Comparison of ENCODE assay signal across 10 mouse cellular contexts in genomic region chr12:108219825-108220616, GRCm38 (mm10). TPM values are rescaled to one million over a fixed set of nuclear protein-coding genes. Genes with fewer than 3 reads are reported as not detected.
DNase-seq lines count a peak whose midpoint lies in the region; ATAC-seq lines count a peak whose summit lies in the region.
"Had no signal": no experiment of that assay in that cellular context is flagged by ENCODE, and none has a peak within 500 bp of the region (broad histone marks: within the 10 kb centered on the region; RNA-seq: fewer than 3 reads in every experiment).

No protein-coding gene starts in this region.

- H3K9ac ChIP-seq in heart, embryonic 16.5 days (ENCODE audit: low read length): no peak overlapping the region
- H3K9ac ChIP-seq in embryonic facial prominence, embryonic 14.5 days (ENCODE audit: low read depth, low read length): peak overlapping the region; percentile 46; the same call in 1 of the 2 replicates
- H3K9ac ChIP-seq in hindbrain, embryonic 13.5 days: peak overlapping the region; percentile 43
- H3K9ac ChIP-seq in midbrain, embryonic 14.5 days (replicated peaks; ENCODE audit: low read length): 0 out of 2 replicates have a peak overlapping the region, but pooled peaks have one; percentile 16
- H3K9ac ChIP-seq: liver, embryonic 14.5 days had no signal

- H3K27me3 ChIP-seq in heart, embryonic 16.5 days (ENCODE audit: control insufficient read depth, insufficient read depth, low read length): no peaks in the 10 kb centered on the region
- H3K27me3 ChIP-seq in embryonic facial prominence, embryonic 14.5 days (replicated peaks; ENCODE audit: control insufficient read depth, insufficient read depth, low read length): no peaks in the 10 kb centered on the region
- H3K27me3 ChIP-seq in hindbrain, embryonic 13.5 days: no peaks in the 10 kb centered on the region
- H3K27me3 ChIP-seq in midbrain, embryonic 14.5 days (ENCODE audit: control insufficient read depth, insufficient read depth, low read length): no peaks in the 10 kb centered on the region

- no peak for DNase-seq in heart, postnatal 14 days
- DNase-seq in embryonic facial prominence, embryonic 14.5 days (ENCODE audit: low spot score): peak; percentile 61
- no peak for DNase-seq in midbrain, embryonic 14.5 days
- DNase-seq in left cerebral cortex, adult 8-10 months (ENCODE audit: low spot score in 2 of 2): no peak
- DNase-seq in gastrocnemius, postnatal 36 days: no peak
- no peak for DNase-seq in thymus, postnatal 0 days (ENCODE audit: low spot score)

- H3K27ac ChIP-seq in heart, embryonic 16.5 days (ENCODE audit: low read length): 0 out of 2 replicates have a peak overlapping the region, but pooled peaks have one; percentile 9
- peak overlapping the region; percentile 85 for H3K27ac ChIP-seq in embryonic facial prominence, embryonic 14.5 days (replicated peaks; ENCODE audit: low read depth, low read length)
- H3K27ac ChIP-seq in hindbrain, embryonic 13.5 days: peak overlapping the region; percentile 92
- peak overlapping the region; percentile 81 for H3K27ac ChIP-seq in midbrain, embryonic 14.5 days (replicated peaks; ENCODE audit: low read depth, low read length)
- H3K27ac ChIP-seq: kidney, postnatal 0 days; liver, embryonic 14.5 days had no signal

- no peaks in the 10 kb centered on the region for H3K9me3 ChIP-seq in heart, embryonic 16.5 days (replicated peaks; ENCODE audit: control insufficient read depth, low read length)
- no peaks in the 10 kb centered on the region for H3K9me3 ChIP-seq in embryonic facial prominence, embryonic 14.5 days (ENCODE audit: control insufficient read depth, low read length)
- no peaks in the 10 kb centered on the region for H3K9me3 ChIP-seq in hindbrain, embryonic 13.5 days
- no peaks in the 10 kb centered on the region for H3K9me3 ChIP-seq in midbrain, embryonic 14.5 days (ENCODE audit: control insufficient read depth, low read length)

- H3K36me3 ChIP-seq in heart, embryonic 16.5 days (ENCODE audit: control insufficient read depth, insufficient read depth): no peaks in the 10 kb centered on the region
- H3K36me3 ChIP-seq in embryonic facial prominence, embryonic 14.5 days (ENCODE audit: control insufficient read depth, insufficient read depth, low read length): no peaks in the 10 kb centered on the region
- no peaks in the 10 kb centered on the region for H3K36me3 ChIP-seq in hindbrain, embryonic 13.5 days
- H3K36me3 ChIP-seq in midbrain, embryonic 14.5 days (ENCODE audit: control insufficient read depth, insufficient read depth, low read length): no peaks in the 10 kb centered on the region

- H3K4me3 ChIP-seq in heart, embryonic 16.5 days (ENCODE audit: low read length): no peak overlapping the region
- H3K4me3 ChIP-seq in embryonic facial prominence, embryonic 14.5 days (ENCODE audit: low read depth, low read length): no peak overlapping the region
- no peak overlapping the region for H3K4me3 ChIP-seq in hindbrain, embryonic 13.5 days
- no peak overlapping the region for H3K4me3 ChIP-seq in midbrain, embryonic 14.5 days (replicated peaks; ENCODE audit: low read depth, low read length)

- intact Hi-C loops in heart, postnatal 14 days (cut with DNase I): no loop called here
- intact Hi-C loops in gastrocnemius, postnatal 36 days (cut with DNase I): no loop called here

- no peak overlapping the region; the same call in 1 of the 2 replicates for H3K4me2 ChIP-seq in heart, embryonic 16.5 days (ENCODE audit: low read depth, low read length)
- H3K4me2 ChIP-seq in embryonic facial prominence, embryonic 14.5 days (ENCODE audit: low read depth, low read length): peak overlapping the region; percentile 43
- H3K4me2 ChIP-seq in hindbrain, embryonic 13.5 days: peak overlapping the region; percentile 25; the same call in 1 of the 2 replicates
- H3K4me2 ChIP-seq in midbrain, embryonic 14.5 days (ENCODE audit: low read length): no peak overlapping the region

- H3K4me1 ChIP-seq in heart, embryonic 16.5 days (ENCODE audit: control insufficient read depth, insufficient read depth, low read length): peaks cover 25% of the 10 kb centered on the region
- H3K4me1 ChIP-seq in embryonic facial prominence, embryonic 14.5 days (ENCODE audit: control insufficient read depth, insufficient read depth, low read length): peaks cover 36% of the 10 kb centered on the region
- peaks cover 89% of the 10 kb centered on the region for H3K4me1 ChIP-seq in hindbrain, embryonic 13.5 days (replicated peaks)
- peaks cover 63% of the 10 kb centered on the region for H3K4me1 ChIP-seq in midbrain, embryonic 14.5 days (ENCODE audit: control insufficient read depth, insufficient read depth, low read length)

- ATAC-seq in heart, embryonic 16.5 days (replicated peaks; ENCODE audit: extremely low read depth, insufficient read depth, low FRiP score): no peak
- ATAC-seq in embryonic facial prominence, embryonic 14.5 days (ENCODE audit: low read depth): peak; percentile 50
- ATAC-seq in hindbrain, embryonic 13.5 days (ENCODE audit: low FRiP score): 0 out of 2 replicates have a peak, but pooled peaks have one; percentile 1
- no peak; the same call in 1 of the 2 replicates for ATAC-seq in midbrain, embryonic 14.5 days (ENCODE audit: low FRiP score, low TSS enrichment)

- WGBS in heart, embryonic 16.5 days: 70% methylated on average over 21 of the region's 21 CpGs
- WGBS in embryonic facial prominence, embryonic 14.5 days: 58% methylated on average over 17 of the region's 21 CpGs
- 59% methylated on average over 21 of the region's 21 CpGs for WGBS in hindbrain, embryonic 13.5 days
- 66% methylated on average over 21 of the region's 21 CpGs for WGBS in midbrain, embryonic 14.5 days

RNA-seq across cellular contexts. Expression of gene Ccnk, which starts 40.6 kb away (rescaled TPM):
- 2.0 and 2.4 TPM in 2 replicates for polyA plus RNA-seq in heart, embryonic 16.5 days (2015; fragmentation: Nextera tagmentation; extraction: Ambion mirVana)
- total RNA-seq in heart, postnatal 14 days (2021): 10 to 100 TPM; 27.6 to 28.0 TPM
- 5.1 and 5.9 TPM in 2 replicates for polyA plus RNA-seq in embryonic facial prominence, embryonic 14.5 days (2014; fragmentation: Nextera tagmentation; extraction: Ambion mirVana)
- polyA plus RNA-seq in hindbrain, embryonic 13.5 days (2015; fragmentation: Nextera tagmentation; extraction: Ambion mirVana): 3.8 and 4.0 TPM in 2 replicates
- polyA plus RNA-seq in midbrain, embryonic 14.5 days (2014; fragmentation: Nextera tagmentation; extraction: Ambion mirVana): 6.0 and 7.4 TPM in 2 replicates
- total RNA-seq in left cerebral cortex, adult 8-10 months (2022): 10 to 100 TPM; 25.9 to 30.3 (median 28.2) TPM
- total RNA-seq in gastrocnemius, postnatal 36 days (2021): 10 to 100 TPM; 88.0 to 91.8 TPM
- polyA plus RNA-seq in thymus, postnatal 0 days (2015; fragmentation: Nextera tagmentation; extraction: Ambion mirVana): 4.0 and 4.7 TPM in 2 replicates

RNA-seq across cellular contexts. Expression of gene Setd3, which starts 40.9 kb away (rescaled TPM):
- 75.8 and 75.9 TPM in 2 replicates for polyA plus RNA-seq in heart, embryonic 16.5 days (2015; fragmentation: Nextera tagmentation; extraction: Ambion mirVana)
- total RNA-seq in heart, postnatal 14 days (2021): 10 to 100 TPM; 75.6 to 78.4 TPM
- polyA plus RNA-seq in embryonic facial prominence, embryonic 14.5 days (2014; fragmentation: Nextera tagmentation; extraction: Ambion mirVana): 74.3 and 79.8 TPM in 2 replicates
- polyA plus RNA-seq in hindbrain, embryonic 13.5 days (2015; fragmentation: Nextera tagmentation; extraction: Ambion mirVana): 99.7 and 102 TPM in 2 replicates
- 75.5 and 93.3 TPM in 2 replicates for polyA plus RNA-seq in midbrain, embryonic 14.5 days (2014; fragmentation: Nextera tagmentation; extraction: Ambion mirVana)
- 100 to 1,000 TPM; 184 to 213 (median 200) TPM for total RNA-seq in left cerebral cortex, adult 8-10 months (2022)
- 10 to 100 TPM; 84.0 to 90.2 TPM for total RNA-seq in gastrocnemius, postnatal 36 days (2021)
- polyA plus RNA-seq in thymus, postnatal 0 days (2015; fragmentation: Nextera tagmentation; extraction: Ambion mirVana): 82.6 and 83.6 TPM in 2 replicates

RNA-seq across cellular contexts. Expression of gene Ccdc85c, which starts 55.2 kb away (rescaled TPM):
- 4.2 and 4.6 TPM in 2 replicates for polyA plus RNA-seq in heart, embryonic 16.5 days (2015; fragmentation: Nextera tagmentation; extraction: Ambion mirVana)
- 10 to 100 TPM; 33.2 to 35.2 TPM for total RNA-seq in heart, postnatal 14 days (2021)
- 4.2 and 4.7 TPM in 2 replicates for polyA plus RNA-seq in embryonic facial prominence, embryonic 14.5 days (2014; fragmentation: Nextera tagmentation; extraction: Ambion mirVana)
- polyA plus RNA-seq in hindbrain, embryonic 13.5 days (2015; fragmentation: Nextera tagmentation; extraction: Ambion mirVana): 17.3 and 17.7 TPM in 2 replicates
- polyA plus RNA-seq in midbrain, embryonic 14.5 days (2014; fragmentation: Nextera tagmentation; extraction: Ambion mirVana): 20.9 and 22.3 TPM in 2 replicates
- 10 to 100 TPM; 71.7 to 85.8 (median 80.1) TPM for total RNA-seq in left cerebral cortex, adult 8-10 months (2022)
- total RNA-seq in gastrocnemius, postnatal 36 days (2021): 10 to 100 TPM; 24.0 to 26.5 TPM
- 11.3 and 13.6 TPM in 2 replicates for polyA plus RNA-seq in thymus, postnatal 0 days (2015; fragmentation: Nextera tagmentation; extraction: Ambion mirVana)

Comparison
In these comparisons a context has a peak if more than half of its experiments do, and no peak if none do; other contexts are left out.
1. ATAC-seq: peak in embryonic facial prominence, embryonic 14.5 days (single experiment) and hindbrain, embryonic 13.5 days (single experiment); none in heart, embryonic 16.5 days (single experiment) and midbrain, embryonic 14.5 days (single experiment).
2. H3K27ac ChIP-seq: peak in every context shown above with its lines; median percentile 92 in hindbrain, embryonic 13.5 days; 85 in embryonic facial prominence, embryonic 14.5 days; 81 in midbrain, embryonic 14.5 days; 9 in heart, embryonic 16.5 days.
3. H3K4me2 ChIP-seq: peak in embryonic facial prominence, embryonic 14.5 days (single experiment) and hindbrain, embryonic 13.5 days (single experiment); none in heart, embryonic 16.5 days (single experiment) and midbrain, embryonic 14.5 days (single experiment).